Mouse (Mus musculus) olfactory bulb, adult 2 months (tissue): Measurements from ENCODE around the gene Slc38a11. TPM values are rescaled to one million over a fixed set of nuclear protein-coding genes. Genes with fewer than 3 reads are reported as not detected.

Experiments used
- H3K27ac ChIP-seq: fragments of 200-500 bp; 2 replicates; pipeline ENCODE4 v1.5.1; 2012; ENCODE audit warnings: low read depth, low read length; ENCODE audit not compliant: insufficient read depth
- H3K4me1 ChIP-seq: fragments of 200-500 bp; 2 replicates; pipeline ENCODE4 v1.6.1; 2012; ENCODE audit warnings: low read length; ENCODE audit not compliant: control insufficient read depth, insufficient read depth
- H3K4me3 ChIP-seq: fragments of 200-500 bp; 2 replicates; pipeline ENCODE4 v1.5.1; 2012; ENCODE audit warnings: mild to moderate bottlenecking, low read depth, low read length, moderate library complexity; ENCODE audit not compliant: insufficient read depth
- CTCF ChIP-seq: fragments of 200-500 bp; IDR thresholded peaks from 2 replicates; pipeline ENCODE4 v1.5.1; 2012; ENCODE audit warnings: low read depth, mild to moderate bottlenecking, low read length, moderate library complexity; ENCODE audit not compliant: insufficient read depth
- POLR2A ChIP-seq: fragments of 200-500 bp; IDR thresholded peaks from 2 replicates; pipeline ENCODE4 v1.6.1; 2012; ENCODE audit warnings: mild to moderate bottlenecking, low read depth, low read length, moderate library complexity; ENCODE audit not compliant: insufficient read depth
- WGBS: fragments of 180-500 bp; shearing (Covaris S2); methylation state at CpG from one replicate; pipeline ENCODE4 v1.1.7; 2018; 5-methylcytosine and 5-hydroxymethylcytosine counted together
- polyA plus RNA-seq: library from polyadenylated mRNA; stranded (reverse); fragments of >200 nt; gene quantifications from 2 replicates; pipeline ENCODE4 v1.2.4, GENCODE M21; 2012; ENCODE audit warnings: low replicate concordance; ENCODE audit not compliant: missing spikeins, insufficient read depth, insufficient read length

Slc38a11 gene
- not detected in 2 replicates for polyA plus RNA-seq

- WGBS: 12% methylated on average over 18 of the region's 18 CpGs
- H3K27ac ChIP-seq: no peak within 1 kb of the TSS
- TF ChIP-seq POLR2A: no peak
- TF ChIP-seq CTCF: no peak
- peaks cover 4% of the 10 kb centered on the region for H3K4me1 ChIP-seq
- H3K4me3 ChIP-seq: peak within 1 kb of the TSS; percentile 12; the same call in 1 of the 2 replicates
Measured at GRCm38 (mm10) chr2:65363828-65364497, at the start of gene Slc38a11. TSS of gene Slc38a11 (minus strand) at chr2:65364034.

- Histone ChIP-seq H3K4me1 (no peaks in the 10 kb centered on the region), H3K4me3 (no peak overlapping the region), H3K27ac (no peak overlapping the region)
- 39% methylated on average over 2 of the region's 2 CpGs for WGBS
- TF ChIP-seq POLR2A (no peak), CTCF (no peak)
Measured at GRCm38 (mm10) chr2:65407110-65407509, 43.3 kb upstream of the Slc38a11 start.

GRCm38 (mm10) chr2:65405407-65405806, 41.6 kb upstream of the Slc38a11 start:
- no peak for TF ChIP-seq POLR2A
- no peak for TF ChIP-seq CTCF
- Histone ChIP-seq H3K4me3 (no peak overlapping the region), H3K27ac (no peak overlapping the region), H3K4me1 (peaks cover 6% of the 10 kb centered on the region; the same call in 1 of the 2 replicates)
- 88% methylated on average over 1 of the region's 1 CpGs for WGBS

GRCm38 (mm10) chr2:65402001-65402400, 38.2 kb upstream of the Slc38a11 start:
- TF ChIP-seq POLR2A (no peak), CTCF (no peak)
- WGBS: 92% methylated on average over 5 of the region's 5 CpGs
- Histone ChIP-seq H3K27ac (no peak overlapping the region), H3K4me1 (peaks cover 9% of the 10 kb centered on the region; the same call in 1 of the 2 replicates), H3K4me3 (no peak overlapping the region)

- peaks cover 9% of the 10 kb centered on the region; the same call in 1 of the 2 replicates for H3K4me1 ChIP-seq
- no peak overlapping the region for H3K4me3 ChIP-seq
- TF ChIP-seq POLR2A (no peak), CTCF (no peak)
- 25% methylated on average over 5 of the region's 5 CpGs for WGBS
- no peak overlapping the region for H3K27ac ChIP-seq
Measured at GRCm38 (mm10) chr2:65399938-65400337, 36.1 kb upstream of the Slc38a11 start.

- WGBS: 13% methylated on average over 3 of the region's 3 CpGs
- no peak overlapping the region for H3K4me3 ChIP-seq
- TF ChIP-seq POLR2A (no peak), CTCF (no peak)
- H3K4me1 ChIP-seq: peaks cover 9% of the 10 kb centered on the region; the same call in 1 of the 2 replicates
- no peak overlapping the region for H3K27ac ChIP-seq
Measured at GRCm38 (mm10) chr2:65396128-65396527, 32.3 kb upstream of the Slc38a11 start.

- 66% methylated on average over 4 of the region's 4 CpGs for WGBS
- H3K4me1 ChIP-seq: no peaks in the 10 kb centered on the region
- TF ChIP-seq CTCF (no peak), POLR2A (no peak)
- no peak overlapping the region for H3K4me3 ChIP-seq
- no peak overlapping the region for H3K27ac ChIP-seq
Measured at GRCm38 (mm10) chr2:65393061-65393460, 29.2 kb upstream of the Slc38a11 start.

GRCm38 (mm10) chr2:65391322-65391721, 27.5 kb upstream of the Slc38a11 start:
- H3K27ac ChIP-seq: no peak overlapping the region
- TF ChIP-seq POLR2A: no peak
- TF ChIP-seq CTCF: no peak
- no peak overlapping the region for H3K4me3 ChIP-seq
- whole genome bisulfite sequencing: 94% methylated on average over 6 of the region's 6 CpGs
- no peaks in the 10 kb centered on the region for H3K4me1 ChIP-seq

GRCm38 (mm10) chr2:65384815-65385214, 21.0 kb upstream of the Slc38a11 start:
- TF ChIP-seq POLR2A (no peak), CTCF (no peak)
- Histone ChIP-seq H3K4me1 (no peaks in the 10 kb centered on the region), H3K27ac (no peak overlapping the region), H3K4me3 (no peak overlapping the region)
- WGBS: 93% methylated on average over 6 of the region's 6 CpGs

GRCm38 (mm10) chr2:65382485-65382884, 18.7 kb upstream of the Slc38a11 start:
- Histone ChIP-seq H3K27ac (no peak overlapping the region), H3K4me3 (no peak overlapping the region), H3K4me1 (no peaks in the 10 kb centered on the region)
- WGBS: 25% methylated on average over 4 of the region's 4 CpGs
- TF ChIP-seq POLR2A: no peak
- TF ChIP-seq CTCF: no peak
